Mouse (Mus musculus): ENCODE results near the gene Cisd1. TPM values are rescaled to one million over a fixed set of nuclear protein-coding genes. Genes with fewer than 3 reads are reported as not detected.
A peak's percentile ranks its signal among the peaks of the same experiment; 100 is the strongest.

Cisd1 gene
- total RNA-seq, 2 experiments from 2014 or later = 178 to 194 TPM

DNA sequence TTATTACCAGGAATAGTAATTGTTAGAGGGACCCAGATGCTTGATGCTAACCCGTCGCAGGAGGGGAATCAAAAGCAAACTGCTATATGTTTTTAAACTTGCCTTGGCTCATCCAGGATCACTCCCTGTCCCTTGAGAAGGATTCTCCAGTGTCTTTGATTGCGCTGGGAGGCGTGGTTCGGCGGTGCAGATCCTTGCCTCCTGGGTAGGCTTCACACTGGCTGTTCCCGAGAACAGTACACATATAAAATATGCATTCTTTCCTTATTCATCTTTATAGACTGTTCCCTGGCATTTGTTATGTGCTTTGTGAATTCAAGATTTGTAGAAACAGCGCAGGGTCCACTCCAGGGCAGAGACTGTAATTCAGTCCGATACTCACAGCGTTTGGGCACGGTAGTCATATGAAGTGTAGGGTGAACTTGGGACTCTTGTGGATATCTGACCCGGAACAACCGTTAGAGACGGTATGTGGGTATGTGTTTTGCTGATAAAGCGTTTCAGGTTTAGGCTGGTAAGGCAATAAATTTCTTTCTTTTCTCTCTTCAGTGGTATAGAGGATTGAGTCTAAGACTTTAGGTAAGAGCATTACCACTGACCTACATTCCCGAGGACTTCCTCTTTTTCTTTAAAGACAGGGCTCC, 4.0 kb upstream of the Cisd1 start:
- DNase-seq = no peak

DNA sequence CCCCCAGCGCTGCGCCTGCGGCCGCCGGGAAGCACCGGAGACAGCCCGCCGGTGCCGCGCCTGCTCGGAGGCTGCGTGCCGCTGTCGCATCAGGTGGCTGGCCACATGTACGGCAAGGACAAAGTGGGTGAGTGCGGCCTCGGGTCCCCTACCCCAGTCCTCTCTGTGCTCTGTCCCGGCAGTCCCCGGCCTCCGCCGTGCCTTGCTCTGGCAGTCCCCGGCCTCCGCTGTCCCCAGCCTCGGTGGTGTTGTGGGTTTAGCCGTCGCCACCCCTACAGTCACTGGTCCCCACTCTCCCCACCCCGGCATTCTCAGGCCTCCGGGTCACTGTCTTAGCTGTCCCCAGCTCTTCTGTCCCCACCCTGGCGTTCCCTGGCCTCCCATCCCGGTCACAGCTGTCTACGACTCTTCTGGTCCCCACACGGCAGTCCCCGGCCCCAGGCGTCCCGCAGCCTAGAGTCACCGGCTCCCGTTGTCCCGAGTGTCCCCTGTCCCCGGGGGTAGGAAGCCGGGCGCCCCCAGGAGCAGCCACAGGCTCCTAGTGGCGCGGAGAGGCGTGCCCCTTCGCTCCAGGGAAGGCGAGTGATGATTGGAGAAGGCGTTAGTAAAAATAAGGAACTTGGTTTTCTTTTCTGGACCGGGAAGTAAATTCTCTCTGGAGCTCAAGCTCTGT, 3.3 kb upstream of the Cisd1 start:
- peak; percentile 54 for DNase-seq

DNA sequence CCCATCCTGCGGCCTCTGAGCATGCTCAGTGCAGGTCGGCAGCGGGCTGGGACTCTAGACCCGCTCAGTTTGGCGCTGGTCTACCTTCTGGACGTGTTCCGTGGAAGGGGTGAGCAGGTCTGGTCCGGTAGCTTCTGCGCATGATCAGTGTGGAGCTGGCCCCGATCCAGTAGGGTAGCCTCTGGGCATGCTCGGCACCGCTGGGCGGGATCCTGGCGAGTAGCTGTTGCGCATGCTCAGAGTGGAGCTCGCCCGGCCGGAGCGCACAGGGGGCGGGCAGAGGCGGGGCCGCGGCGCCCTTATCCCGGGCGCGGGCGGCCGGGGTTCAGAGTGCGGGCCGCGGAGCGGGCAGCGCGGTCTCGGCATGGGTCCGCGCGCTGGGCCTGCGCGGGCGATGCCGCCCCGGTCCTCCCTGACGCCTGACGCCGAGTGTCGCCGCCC, 2.8 kb upstream of the Cisd1 start, which contains the start of gene Ipmk:
TSS of gene Ipmk (plus strand) at position 255 of the 441 bp plus-strand sequence.
- peak; percentile 100 for DNase-seq

DNA sequence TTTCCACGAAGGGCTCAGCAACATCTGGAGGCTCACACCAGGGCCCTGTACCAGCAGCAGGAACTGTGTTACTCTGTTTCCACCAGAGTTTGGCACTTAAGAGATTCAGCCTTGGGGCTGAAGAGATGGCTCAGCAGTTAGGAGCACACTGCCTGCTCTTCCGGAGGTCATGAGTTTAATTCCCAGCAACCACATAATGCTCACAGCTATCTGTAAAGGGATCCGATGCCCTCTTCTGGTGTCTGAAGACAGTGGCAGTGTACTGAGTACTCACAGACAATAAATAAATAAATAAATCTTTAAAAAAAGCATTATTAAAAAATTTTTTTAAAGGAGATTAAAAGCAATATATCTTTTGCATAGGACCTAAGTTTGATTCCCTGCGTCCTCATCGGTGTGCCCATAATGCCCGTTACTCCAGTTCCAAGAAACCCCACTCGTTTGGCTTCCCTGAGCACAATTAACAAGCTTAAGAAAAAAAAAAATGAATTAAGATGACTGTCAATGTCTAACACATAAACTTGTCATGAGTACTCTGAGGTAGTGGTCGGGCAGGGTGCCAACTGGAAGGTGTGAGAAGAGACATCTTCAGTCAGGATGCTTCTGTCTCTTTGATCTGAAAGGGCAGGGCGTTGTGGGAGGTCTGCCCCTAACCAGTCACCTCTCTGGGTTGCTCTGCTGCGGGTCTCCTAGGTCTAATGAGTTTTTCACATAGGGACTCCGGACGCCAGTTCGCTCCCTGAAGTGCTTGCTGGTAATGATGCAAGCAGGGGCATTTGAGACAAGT, 2.2 kb upstream of the Cisd1 start:
- DNase-seq = no peak

DNA sequence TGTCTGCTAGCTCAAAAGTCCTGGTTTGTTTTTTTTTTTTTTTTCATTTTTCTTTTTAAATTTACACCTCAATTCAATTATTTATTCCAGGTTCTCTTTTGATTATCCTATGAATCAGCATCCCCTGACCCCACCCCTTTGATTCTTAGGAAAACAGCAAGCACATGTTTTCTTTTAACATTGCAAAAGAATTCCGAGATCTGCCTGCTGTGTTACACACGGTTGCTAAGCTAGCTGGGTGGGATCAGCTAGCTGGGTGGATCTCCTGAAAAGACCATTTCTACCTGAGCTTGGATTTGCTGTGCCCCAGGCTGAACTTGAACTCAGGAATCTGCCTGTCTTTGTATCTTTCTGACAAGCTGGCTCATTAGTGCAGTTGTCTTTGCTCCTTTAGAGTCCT, 1.4 kb upstream of the Cisd1 start:
- no peak for DNase-seq

DNA sequence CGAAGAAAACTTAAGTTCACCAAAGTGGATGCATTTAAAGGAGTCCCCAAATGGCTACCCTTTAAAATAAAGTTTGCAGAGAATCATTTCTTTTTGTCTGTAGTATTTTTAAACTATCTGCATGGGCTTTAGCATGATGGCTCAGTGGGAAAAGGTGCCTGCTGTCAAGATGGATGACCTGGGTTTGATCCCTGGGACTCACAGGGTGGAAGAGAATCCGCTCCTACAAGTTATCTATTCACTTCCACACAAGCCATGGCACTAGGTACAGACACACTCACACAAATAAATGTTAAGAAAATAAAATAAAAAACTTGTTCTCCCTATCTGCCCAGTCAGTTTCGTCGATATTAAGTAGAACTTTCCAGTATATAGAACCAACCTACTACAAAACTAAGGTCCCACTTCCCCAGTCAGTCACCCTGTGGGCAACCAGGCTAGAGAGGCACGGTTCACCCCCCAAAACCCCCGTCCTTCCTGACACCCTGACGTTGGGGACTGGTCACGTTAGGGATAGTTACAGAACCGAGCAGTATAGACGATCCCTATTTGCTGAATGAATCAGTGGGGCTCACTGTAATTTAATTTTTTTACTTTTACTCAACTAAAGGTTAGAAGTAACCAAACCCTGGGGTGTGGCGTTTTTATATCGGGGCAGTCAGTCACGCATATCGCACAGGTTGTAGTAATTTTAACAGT, 1.0 kb downstream of the Cisd1 start:
- no peak for DNase-seq

DNA sequence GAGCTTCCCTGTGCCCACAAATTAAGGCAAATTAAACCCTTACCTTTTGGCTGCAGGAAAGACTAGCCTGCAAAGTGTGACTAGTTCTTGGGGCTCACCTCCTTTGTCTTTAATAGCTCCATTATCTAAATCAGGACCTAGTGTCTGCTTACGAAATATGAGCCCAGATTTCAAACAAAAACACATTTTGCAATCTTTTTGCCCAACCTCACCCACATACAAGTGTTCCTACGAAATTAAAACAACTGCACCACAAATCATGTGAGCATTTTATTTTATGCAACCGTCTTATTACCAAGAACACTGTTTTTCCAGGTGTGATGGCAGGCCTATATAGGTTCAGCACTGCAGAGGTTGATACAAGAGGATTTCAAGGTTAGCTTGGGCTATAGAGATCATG, 1.6 kb downstream of the Cisd1 start:
- no peak for DNase-seq

DNA sequence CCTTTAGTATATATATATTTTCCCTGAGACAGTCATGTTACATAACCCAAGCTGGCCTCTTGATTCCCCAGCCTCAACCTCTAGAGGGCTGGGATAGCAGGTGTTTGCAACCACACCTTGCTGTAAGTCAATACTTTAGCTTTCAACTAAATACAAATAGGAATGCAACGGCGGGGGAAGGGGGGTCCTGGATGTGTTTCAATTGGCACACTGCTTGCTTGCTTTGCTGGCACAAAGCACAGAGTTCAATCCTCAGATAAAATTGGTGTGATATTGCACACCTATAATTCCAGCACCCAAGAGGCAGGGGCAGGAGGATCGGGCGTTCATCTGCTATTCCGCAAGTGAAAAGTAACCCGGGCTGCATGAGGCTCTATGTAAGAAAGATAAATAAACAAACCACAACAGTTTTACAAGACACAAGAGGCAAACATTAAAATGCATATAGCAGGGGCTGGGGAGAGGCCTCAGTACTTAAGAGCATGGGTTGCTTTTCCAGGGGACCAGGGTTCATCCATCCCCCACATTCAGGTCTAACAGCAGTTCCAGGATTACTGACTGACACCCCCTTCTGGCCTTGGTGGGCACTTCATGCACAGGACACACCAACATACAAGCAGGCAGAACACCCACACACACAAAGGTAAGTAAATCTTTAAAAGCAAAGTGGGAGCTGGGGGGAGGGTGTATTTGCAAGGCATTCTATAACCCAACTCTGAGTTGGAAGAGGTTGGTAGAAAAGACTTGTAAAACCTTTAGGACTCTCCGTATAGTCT, 2.5 kb downstream of the Cisd1 start:
- peak; percentile 16 for DNase-seq

DNA sequence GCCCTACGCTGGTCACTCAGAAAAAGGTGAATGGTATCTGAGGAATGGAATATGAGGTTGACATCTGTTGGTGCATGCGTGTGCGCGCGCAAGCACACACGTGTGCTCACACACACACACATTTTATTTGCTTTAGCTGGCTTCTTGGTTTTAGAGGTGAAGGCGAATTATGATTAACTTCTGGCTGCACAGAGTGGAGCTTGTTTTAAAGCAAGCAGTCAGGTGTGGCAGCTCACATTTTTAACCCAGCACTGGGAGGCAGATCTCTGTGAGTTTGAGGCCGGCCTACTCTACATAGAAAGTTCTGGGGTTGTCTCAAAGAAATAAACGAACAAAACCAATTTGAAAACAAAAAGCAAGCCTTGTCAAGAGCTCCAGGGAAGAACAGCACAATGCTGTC, 3.5 kb downstream of the Cisd1 start:
- DNase-seq = no peak

DNA sequence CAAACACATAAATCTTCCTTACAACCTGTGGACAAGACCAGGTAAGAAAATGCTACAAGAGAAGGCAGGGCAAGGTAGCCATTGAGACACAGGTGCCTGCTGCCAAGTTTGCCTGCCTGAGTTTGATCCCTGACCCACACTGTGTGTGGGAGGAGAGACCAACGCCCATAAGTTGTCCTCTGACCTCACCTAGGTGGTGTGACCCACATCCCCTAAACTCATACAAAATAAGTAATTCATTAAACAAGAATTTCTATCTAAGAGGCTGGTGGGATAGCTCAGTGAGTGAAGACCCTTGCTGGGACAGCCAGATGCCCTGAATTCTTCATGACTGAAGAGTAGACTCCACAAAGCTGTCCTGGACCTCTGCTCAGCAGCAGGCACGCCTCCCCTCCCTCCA, 4.6 kb downstream of the Cisd1 start:
- DNase-seq = no peak

DNA sequence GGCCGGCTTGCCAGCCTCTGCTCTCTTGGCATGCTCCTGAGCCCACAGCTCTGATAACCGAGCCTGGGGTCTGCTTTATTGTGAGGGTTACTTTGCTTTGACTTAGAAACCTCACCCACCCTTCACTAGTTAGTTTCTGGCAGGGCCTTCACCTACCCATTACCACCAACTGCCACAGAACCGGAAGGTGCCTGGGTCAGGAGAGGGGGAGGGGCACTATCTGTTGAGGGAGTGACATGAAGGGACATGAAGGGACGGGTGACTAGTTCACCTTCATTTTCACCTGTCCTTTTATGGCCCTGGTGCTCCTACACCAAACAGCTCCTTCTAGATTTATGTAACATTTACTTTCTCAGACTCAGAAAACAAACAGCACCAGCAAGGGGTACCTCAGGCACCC, 5.3 kb downstream of the Cisd1 start:
- no peak for DNase-seq

DNA sequence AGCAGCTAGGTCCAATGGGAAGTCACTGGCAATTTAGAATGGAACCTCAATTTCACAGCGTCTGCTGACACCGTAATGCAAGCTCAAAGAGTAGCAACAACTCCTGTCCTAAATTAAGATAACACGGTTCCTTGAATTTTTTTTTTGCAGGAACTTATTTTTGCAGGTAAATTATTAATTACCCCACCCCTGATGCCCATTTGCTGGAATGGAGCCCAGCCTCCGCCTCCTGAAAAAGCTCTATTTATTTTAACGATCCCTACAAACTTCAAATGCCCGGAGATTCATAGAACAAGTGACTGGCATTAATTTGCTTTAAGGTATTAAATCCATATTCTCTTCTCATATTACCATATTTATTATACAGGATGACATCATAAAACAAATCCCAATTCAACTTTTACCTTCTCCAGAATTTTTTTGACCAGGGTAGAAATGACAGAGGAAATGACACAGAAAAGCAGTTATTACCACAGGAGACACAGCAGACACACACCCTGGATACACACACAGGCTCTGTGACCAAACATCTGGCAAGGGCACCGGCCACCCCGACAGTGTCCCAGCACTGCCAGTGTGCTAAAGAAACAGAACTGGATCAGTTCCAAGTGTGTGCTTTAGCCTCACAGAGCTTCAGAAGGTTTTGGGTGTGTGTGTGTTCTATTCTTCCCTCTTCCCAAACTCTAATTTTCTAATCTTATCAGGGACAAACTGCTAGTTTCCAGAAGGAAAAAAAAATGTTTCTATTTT, 6.4 kb downstream of the Cisd1 start:
- no peak for DNase-seq

DNA sequence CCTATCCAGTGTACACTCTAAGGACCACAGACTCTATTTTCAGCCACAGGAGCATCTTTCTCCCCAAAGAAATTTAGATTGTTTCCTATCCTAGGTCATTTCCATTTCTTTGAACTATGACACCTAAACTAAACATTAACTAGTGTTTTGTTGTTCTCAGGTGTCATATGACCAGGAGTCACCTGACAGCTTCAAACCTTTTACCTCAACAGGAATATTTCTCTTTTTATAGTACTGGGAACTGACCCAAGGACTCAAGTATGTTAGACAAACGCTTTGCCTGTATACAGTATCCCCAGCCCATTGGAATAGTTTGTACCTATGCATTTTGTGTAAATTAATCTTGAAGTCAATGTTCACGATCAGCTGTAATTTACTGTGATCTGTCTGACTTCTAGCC, 7.0 kb downstream of the Cisd1 start:
- no peak for DNase-seq

DNA sequence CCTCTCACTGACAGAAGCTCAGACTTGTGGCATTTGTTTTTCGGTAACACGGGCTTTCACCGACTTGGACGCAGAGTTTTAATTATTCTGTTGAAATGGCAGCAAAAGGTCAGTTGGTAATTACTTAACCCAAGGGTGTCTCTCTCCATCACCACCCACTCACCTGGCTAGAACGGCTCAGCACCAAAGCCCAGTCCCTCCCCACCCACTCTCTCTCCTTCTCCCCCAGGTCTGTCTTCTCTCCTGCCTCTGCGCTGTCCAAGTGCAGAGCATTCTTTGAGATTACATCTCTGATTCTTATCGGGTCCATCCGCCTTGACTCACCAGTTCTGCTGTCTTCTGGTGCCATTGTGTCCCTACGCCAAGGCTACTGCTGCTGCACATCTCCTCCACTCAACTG, 11.9 kb downstream of the Cisd1 start:
- no peak for DNase-seq

DNA sequence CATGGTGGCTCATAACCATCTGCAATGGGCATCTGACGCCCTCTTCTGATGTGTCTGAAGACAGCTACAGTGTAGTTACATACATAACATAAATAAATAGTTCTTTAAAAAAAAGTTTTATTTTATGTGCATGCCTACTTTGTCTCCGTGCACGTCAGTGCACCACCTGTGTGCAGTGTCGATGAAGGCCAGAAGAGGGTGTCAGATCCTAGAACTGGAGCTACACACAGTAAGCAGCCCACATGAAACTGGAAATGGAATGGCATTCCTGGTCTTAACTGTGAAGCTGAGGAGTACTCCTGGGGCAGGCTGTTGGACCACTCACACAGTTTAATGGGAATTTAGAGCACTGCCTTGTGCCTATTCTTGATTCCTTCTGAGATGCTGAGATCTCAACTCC, 12.4 kb downstream of the Cisd1 start:
- no peak for DNase-seq

DNA sequence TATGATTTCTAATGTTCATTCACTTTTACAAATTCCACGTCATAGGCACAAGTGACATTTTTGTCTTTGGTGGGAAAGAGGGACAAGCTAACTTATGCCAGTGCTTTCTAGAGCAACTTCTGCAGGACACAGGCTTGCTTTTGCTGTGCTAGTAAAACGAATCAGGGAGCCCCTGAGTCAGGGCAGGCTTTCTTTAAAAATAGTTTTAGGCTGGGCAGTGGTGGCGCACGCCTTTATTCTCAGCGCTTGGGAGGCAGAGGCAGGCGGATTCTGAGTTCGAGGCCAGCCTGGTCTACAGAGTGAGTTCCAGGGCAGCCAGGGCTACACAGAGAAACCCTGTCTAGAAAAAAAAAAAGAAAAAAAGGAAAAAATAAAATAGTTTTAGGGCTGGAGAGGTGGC, 12.8 kb downstream of the Cisd1 start:
- no peak for DNase-seq

DNA sequence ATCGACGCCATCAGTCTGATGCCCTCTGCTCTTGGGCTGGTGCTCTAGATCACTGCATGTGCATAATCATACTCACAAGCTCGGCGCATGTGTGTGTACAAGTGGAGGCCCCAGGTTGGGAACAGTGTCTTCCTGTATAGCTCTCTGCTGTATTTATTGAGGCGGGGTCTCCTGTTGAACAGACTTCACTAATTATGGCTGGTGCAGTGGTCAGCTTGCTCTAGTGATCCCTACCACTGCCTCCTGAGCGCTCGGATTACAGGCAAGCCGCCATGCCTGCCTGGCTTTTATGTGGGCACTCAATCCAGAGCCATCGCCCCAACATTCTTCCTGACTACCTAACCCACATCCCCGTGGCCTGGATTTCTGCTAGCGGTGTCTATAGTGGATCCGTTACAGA, 14.7 kb downstream of the Cisd1 start:
- DNase-seq = no peak

DNA sequence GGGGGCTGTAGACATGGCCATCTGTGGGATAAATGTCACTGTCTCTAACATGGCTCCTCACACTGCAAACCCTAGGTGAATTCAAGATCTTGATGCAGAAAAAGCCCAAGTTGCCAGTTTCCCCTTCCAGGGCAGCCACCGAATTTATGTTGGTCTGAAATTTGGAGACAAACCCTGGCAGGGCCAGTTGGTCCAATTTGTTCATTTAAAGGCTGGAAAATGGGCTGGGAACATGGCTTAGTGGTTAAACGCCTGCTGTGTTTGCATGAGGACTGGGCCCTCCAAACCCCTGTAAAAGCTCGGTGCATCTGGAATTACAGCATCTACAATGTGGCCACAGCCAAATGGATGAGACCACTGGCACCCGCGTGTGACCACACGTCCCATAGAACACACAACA, 15.5 kb downstream of the Cisd1 start:
- no peak for DNase-seq

DNA sequence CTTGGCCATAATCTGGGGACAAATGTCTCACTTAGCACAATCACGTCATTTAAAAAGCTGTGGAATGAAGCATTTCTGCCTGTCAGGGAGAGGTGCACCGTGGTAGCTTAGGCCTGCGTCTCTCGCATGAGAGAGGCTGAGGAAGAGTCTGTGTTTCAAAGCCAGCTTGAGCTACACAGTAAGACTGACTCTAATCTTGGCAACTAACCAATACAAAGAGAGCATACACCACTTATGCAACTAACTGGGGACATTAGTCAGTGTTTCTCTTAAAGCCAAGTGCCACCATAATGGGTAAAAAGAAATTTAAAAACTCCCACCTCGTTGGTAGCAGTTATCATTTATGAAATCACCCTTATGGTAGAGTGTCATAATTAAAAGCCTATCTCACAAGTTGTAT, 15.9 kb downstream of the Cisd1 start:
- DNase-seq = no peak

DNA sequence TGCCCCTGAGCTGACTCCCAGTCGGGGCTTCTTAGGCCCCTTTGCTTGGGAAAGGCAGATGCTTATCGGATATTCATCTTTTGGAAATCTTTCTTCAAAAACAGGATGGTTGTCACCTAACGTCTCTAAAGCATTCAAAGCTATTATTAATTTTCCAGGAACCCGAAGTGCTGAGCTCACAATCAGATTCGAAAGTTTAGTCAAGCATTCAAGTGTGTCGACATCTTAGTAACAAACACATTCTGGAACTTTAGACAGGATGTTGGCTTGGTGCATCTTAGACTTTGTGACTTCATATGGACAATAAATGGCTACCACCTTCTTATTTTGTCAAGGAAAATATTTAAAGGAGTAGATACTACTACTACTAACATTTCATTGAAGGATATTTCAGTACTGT, 16.4 kb downstream of the Cisd1 start:
- DNase-seq = no peak

DNA sequence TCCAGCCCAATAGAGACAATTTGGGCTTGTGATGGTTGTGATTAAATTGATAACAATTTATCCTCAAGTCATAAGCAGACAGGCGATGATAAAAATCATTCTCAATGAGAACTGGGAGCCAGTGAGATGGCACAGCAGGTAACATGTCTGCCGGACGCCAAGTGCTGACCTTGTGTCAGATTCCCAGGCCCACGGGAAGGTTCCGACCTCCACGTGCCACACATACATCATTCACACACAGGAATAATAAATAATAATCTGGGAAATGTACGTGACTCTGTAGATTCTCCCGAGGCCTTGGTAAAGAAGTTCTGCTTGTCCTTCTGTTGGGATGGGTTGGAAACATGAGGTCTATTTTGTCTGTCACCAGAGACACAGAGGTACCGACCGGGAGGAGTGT, 17.4 kb downstream of the Cisd1 start:
- DNase-seq = no peak

DNA sequence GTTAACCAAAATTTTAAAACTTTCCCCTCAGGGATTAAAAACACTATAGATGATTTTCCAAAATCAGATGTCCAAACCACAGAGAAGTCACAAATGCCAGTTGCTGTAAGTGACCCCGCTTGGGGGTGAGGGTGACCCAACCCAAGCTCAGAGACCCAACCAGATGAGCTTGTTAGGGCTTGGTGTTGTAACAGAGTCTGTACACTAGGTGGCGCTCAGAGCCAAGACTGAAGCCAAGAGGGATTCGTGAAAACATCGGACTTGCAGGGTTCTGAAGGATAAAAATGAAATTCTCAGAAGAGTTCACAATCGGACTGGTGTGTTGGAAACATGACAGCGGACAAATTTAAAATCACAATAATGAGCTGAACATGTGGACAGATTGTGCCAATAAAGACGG, 18.0 kb downstream of the Cisd1 start:
- peak; percentile 78 for DNase-seq

Measured in heart, postnatal 4 days (tissue).